Comparison of ENCODE assay signal across 11 mouse cellular contexts in genomic region chr7:25541464-25541863, GRCm38 (mm10). TPM values are rescaled to one million over a fixed set of nuclear protein-coding genes. Genes with fewer than 3 reads are reported as not detected.
DNase-seq lines count a peak whose midpoint lies in the region; ATAC-seq and TF ChIP-seq lines count a peak whose summit lies in the region.
"Not testable (repeated sequence)": the region's sequence is repeated elsewhere in the genome, so short reads cannot be mapped to it uniquely, and the experiment has no call there.
"Had no signal": no experiment of that assay in that cellular context is flagged by ENCODE, and none has a peak within 500 bp of the region (broad histone marks: within the 10 kb centered on the region; RNA-seq: fewer than 3 reads in every experiment).

No protein-coding gene starts in this region.

- not testable (repeated sequence) for H3K27ac ChIP-seq in forebrain, postnatal 0 days (ENCODE audit: low read depth, low read length); testis, adult 2 months (ENCODE audit: control insufficient read depth, insufficient read depth, low read depth, low read length)

- not testable (repeated sequence) for TF ChIP-seq POLR2A in testis, adult 2 months (IDR thresholded peaks at IDR 0.05; ENCODE audit: control insufficient read depth, low read depth, low read length)

- not testable (repeated sequence) for H3K27me3 ChIP-seq in forebrain, postnatal 0 days (ENCODE audit: insufficient read depth, low read length); testis, adult 2 months (ENCODE audit: control insufficient read depth, insufficient read depth, low read length)

- not testable (repeated sequence) for H3K4me1 ChIP-seq in forebrain, postnatal 0 days (ENCODE audit: insufficient read depth); testis, adult 2 months (ENCODE audit: control insufficient read depth, insufficient read depth, low read length)

- not testable (repeated sequence) for H3K9ac ChIP-seq in forebrain, postnatal 0 days

- DNase-seq in Muller cell, postnatal 12 days (ENCODE audit: inconsistent ontology term): peak; percentile 9
- DNase-seq in cerebellum, adult 9-10 months: peak; percentile 17
- DNase-seq in forebrain, postnatal 0 days: peak; percentile 29
- DNase-seq in kidney, adult 9 months: peak; percentile 69
- DNase-seq in liver: peak; percentile 7

- not testable (repeated sequence) for H3K9me3 ChIP-seq in forebrain, postnatal 0 days (ENCODE audit: low read length)

- TF ChIP-seq CTCF in forebrain, postnatal 0 days (IDR thresholded peaks at IDR 0.05; ENCODE audit: low read depth): peak; percentile 51
- TF ChIP-seq CTCF in testis, adult 2 months (IDR thresholded peaks at IDR 0.05; ENCODE audit: control insufficient read depth, insufficient read depth, insufficient replicate concordance, low read depth, low read length): not testable (repeated sequence)

- not testable (repeated sequence) for H3K4me3 ChIP-seq in forebrain, postnatal 0 days (ENCODE audit: low read depth, low read length)
- H3K4me3 ChIP-seq in testis, adult 2 months (ENCODE audit: control insufficient read depth, low read depth, low read length): peak overlapping the region; percentile 58

- not testable (repeated sequence) for H3K36me3 ChIP-seq in forebrain, postnatal 0 days (ENCODE audit: insufficient read depth); testis, adult 2 months (ENCODE audit: control insufficient read depth, insufficient read depth, low read length)

- not testable (repeated sequence) for ATAC-seq in forebrain, postnatal 0 days
- ATAC-seq in megakaryocyte-erythroid progenitor cell, adult 5-6 weeks (replicated peaks; ENCODE audit: low FRiP score, low TSS enrichment, poor library complexity, severe bottlenecking): 0 out of 2 replicates have a peak, but pooled peaks have one; percentile 57

- not testable (repeated sequence) for H3K4me2 ChIP-seq in forebrain, postnatal 0 days (ENCODE audit: low read depth)

- WGBS in forebrain, postnatal 0 days: 71% methylated on average over 8 of the region's 8 CpGs

RNA-seq across cellular contexts. Expression of gene Ceacam2, which starts 1.8 kb away (rescaled TPM):
- total RNA-seq in forebrain, postnatal 0 days (2014; rRNA removed): not detected in 2 replicates
- not detected in 2 replicates for polyA plus RNA-seq in forebrain, postnatal 0 days (2015; fragmentation: Nextera tagmentation; extraction: Ambion mirVana)
- not detected in 2 replicates for total RNA-seq in megakaryocyte-erythroid progenitor cell, adult 5-6 weeks (2014; fragmentation: Nextera tagmentation)
- total RNA-seq in megakaryocyte-erythroid progenitor cell, adult 5-6 weeks (2017): not detected in 2 replicates
- 32.3 and 35.1 TPM in 2 replicates for polyA plus RNA-seq in testis, adult 2 months (2012; rRNA removed)
- polyA plus RNA-seq: heart, embryonic 10.5 days; hindbrain, embryonic 12.5 days; kidney, embryonic 16.5 days; liver, embryonic 16.5 days had no signal

Comparison
In these comparisons a context has a peak if more than half of its experiments do, and no peak if none do; other contexts are left out.
1. DNase-seq: peak in every context shown above with its lines; median percentile 69 in kidney, adult 9 months; 29 in forebrain, postnatal 0 days; 17 in cerebellum, adult 9-10 months; 9 in Muller cell, postnatal 12 days; 7 in liver.